Mouse (Mus musculus): ENCODE data around the gene Galr3. TPM values are rescaled to one million over a fixed set of nuclear protein-coding genes. Genes with fewer than 3 reads are reported as not detected.

Galr3 gene
- total RNA-seq (2014; rRNA removed) (0.47 and 1.2 TPM in 2 replicates), polyA plus RNA-seq (2015; fragmentation: Nextera tagmentation; extraction: Ambion mirVana) (0.20 and 0.25 TPM in 2 replicates)

GRCm38 (mm10) chr15:79041585-79041984, at the start of gene Galr3:
Gene Galr3, plus strand, starts transcription at chr15:79041885.
- Histone ChIP-seq H3K4me2 (ENCODE audit: low read depth, low read length) (peak within 1 kb of the TSS; percentile 77), H3K4me1 (ENCODE audit: insufficient read depth, low read length) (no peaks in the 10 kb centered on the region), H3K9ac (replicated peaks; ENCODE audit: low read length) (peak within 1 kb of the TSS; percentile 63), H3K36me3 (ENCODE audit: insufficient read depth, low read length) (no peaks in the 10 kb centered on the region), H3K27me3 (ENCODE audit: insufficient read depth, low read length) (peaks cover 13% of the 10 kb centered on the region; the same call in 1 of the 2 replicates), H3K4me3 (ENCODE audit: low read length) (peak within 1 kb of the TSS; percentile 52), H3K9me3 (ENCODE audit: low read length) (no peaks in the 10 kb centered on the region), H3K27ac (peak within 1 kb of the TSS; percentile 54; the same call in 1 of the 2 replicates)
- 74% methylated on average over 6 of the region's 6 CpGs for WGBS
- ATAC-seq (no peak), DNase-seq (ENCODE audit: low spot score) (no peak)
- no peak for TF ChIP-seq CTCF (IDR thresholded peaks at IDR 0.05; ENCODE audit: low read depth)

GRCm38 (mm10) chr15:78992235-78992634, 49.5 kb upstream of the Galr3 start:
- Histone ChIP-seq H3K9ac (replicated peaks; ENCODE audit: low read length) (no peak overlapping the region), H3K27me3 (ENCODE audit: insufficient read depth, low read length) (no peaks in the 10 kb centered on the region), H3K9me3 (ENCODE audit: low read length) (no peaks in the 10 kb centered on the region), H3K27ac (no peak overlapping the region), H3K4me2 (ENCODE audit: low read depth, low read length) (no peak overlapping the region), H3K4me3 (ENCODE audit: low read length) (no peak overlapping the region), H3K4me1 (ENCODE audit: insufficient read depth, low read length) (no peaks in the 10 kb centered on the region; the same call in 1 of the 2 replicates), H3K36me3 (ENCODE audit: insufficient read depth, low read length) (peaks cover 47% of the 10 kb centered on the region)
- no peak for ATAC-seq
- TF ChIP-seq CTCF (IDR thresholded peaks at IDR 0.05; ENCODE audit: low read depth): peak; percentile 46
- 91% methylated on average over 7 of the region's 7 CpGs for WGBS
- no peak for DNase-seq (ENCODE audit: low spot score)

- Histone ChIP-seq H3K36me3 (ENCODE audit: insufficient read depth, low read length) (peaks cover 47% of the 10 kb centered on the region), H3K27me3 (ENCODE audit: insufficient read depth, low read length) (no peaks in the 10 kb centered on the region), H3K4me1 (ENCODE audit: insufficient read depth, low read length) (no peaks in the 10 kb centered on the region; the same call in 1 of the 2 replicates), H3K9me3 (ENCODE audit: low read length) (no peaks in the 10 kb centered on the region), H3K9ac (replicated peaks; ENCODE audit: low read length) (no peak overlapping the region), H3K27ac (no peak overlapping the region), H3K4me2 (ENCODE audit: low read depth, low read length) (no peak overlapping the region), H3K4me3 (ENCODE audit: low read length) (no peak overlapping the region)
- no peak for ATAC-seq
- DNase-seq (ENCODE audit: low spot score): no peak
- no peak for TF ChIP-seq CTCF (IDR thresholded peaks at IDR 0.05; ENCODE audit: low read depth)
- 93% methylated on average over 24 of the region's 24 CpGs for WGBS
Observed at GRCm38 (mm10) chr15:78992925-78993324, 48.8 kb upstream of the Galr3 start.

- Histone ChIP-seq H3K4me1 (ENCODE audit: insufficient read depth, low read length) (no peaks in the 10 kb centered on the region), H3K27me3 (ENCODE audit: insufficient read depth, low read length) (no peaks in the 10 kb centered on the region), H3K27ac (no peak overlapping the region), H3K9ac (replicated peaks; ENCODE audit: low read length) (no peak overlapping the region), H3K4me3 (ENCODE audit: low read length) (no peak overlapping the region), H3K4me2 (ENCODE audit: low read depth, low read length) (no peak overlapping the region), H3K36me3 (ENCODE audit: insufficient read depth, low read length) (peaks cover 38% of the 10 kb centered on the region), H3K9me3 (ENCODE audit: low read length) (no peaks in the 10 kb centered on the region)
- 89% methylated on average over 4 of the region's 4 CpGs for WGBS
- TF ChIP-seq CTCF (IDR thresholded peaks at IDR 0.05; ENCODE audit: low read depth): no peak
- no peak for DNase-seq (ENCODE audit: low spot score)
- ATAC-seq: no peak
Observed at GRCm38 (mm10) chr15:78995916-78996315, 45.8 kb upstream of the Galr3 start.

- DNase-seq (ENCODE audit: low spot score) (no peak), ATAC-seq (no peak)
- no peak overlapping the region for H3K4me3 ChIP-seq (ENCODE audit: low read length)
- no peaks in the 10 kb centered on the region for H3K9me3 ChIP-seq (ENCODE audit: low read length)
- no peak overlapping the region for H3K27ac ChIP-seq
- no peak for TF ChIP-seq CTCF (IDR thresholded peaks at IDR 0.05; ENCODE audit: low read depth)
- 91% methylated on average over 3 of the region's 3 CpGs for WGBS
- H3K4me1 ChIP-seq (ENCODE audit: insufficient read depth, low read length): no peaks in the 10 kb centered on the region
- H3K27me3 ChIP-seq (ENCODE audit: insufficient read depth, low read length): no peaks in the 10 kb centered on the region
- peaks cover 31% of the 10 kb centered on the region; the same call in 1 of the 2 replicates for H3K36me3 ChIP-seq (ENCODE audit: insufficient read depth, low read length)
- no peak overlapping the region for H3K4me2 ChIP-seq (ENCODE audit: low read depth, low read length)
- no peak overlapping the region for H3K9ac ChIP-seq (replicated peaks; ENCODE audit: low read length)
Observed at GRCm38 (mm10) chr15:78996663-78997062, 45.0 kb upstream of the Galr3 start.

GRCm38 (mm10) chr15:78998348-78998747, 43.3 kb upstream of the Galr3 start:
- WGBS: 74% methylated on average over 8 of the region's 8 CpGs
- no peaks in the 10 kb centered on the region for H3K9me3 ChIP-seq (ENCODE audit: low read length)
- H3K4me3 ChIP-seq (ENCODE audit: low read length): no peak overlapping the region
- no peak overlapping the region for H3K27ac ChIP-seq
- H3K4me2 ChIP-seq (ENCODE audit: low read depth, low read length): no peak overlapping the region
- DNase-seq (ENCODE audit: low spot score): no peak
- H3K9ac ChIP-seq (replicated peaks; ENCODE audit: low read length): no peak overlapping the region
- no peaks in the 10 kb centered on the region for H3K4me1 ChIP-seq (ENCODE audit: insufficient read depth, low read length)
- no peak for ATAC-seq
- peaks cover 18% of the 10 kb centered on the region; the same call in 1 of the 2 replicates for H3K36me3 ChIP-seq (ENCODE audit: insufficient read depth, low read length)
- TF ChIP-seq CTCF (IDR thresholded peaks at IDR 0.05; ENCODE audit: low read depth): no peak
- H3K27me3 ChIP-seq (ENCODE audit: insufficient read depth, low read length): no peaks in the 10 kb centered on the region

GRCm38 (mm10) chr15:78999586-78999985, 42.1 kb upstream of the Galr3 start:
- 0 out of 2 replicates have a peak, but pooled peaks have one; percentile 28 for ATAC-seq
- no peaks in the 10 kb centered on the region for H3K27me3 ChIP-seq (ENCODE audit: insufficient read depth, low read length)
- 0 out of 2 replicates have a peak, but pooled peaks cover 11% of the 10 kb centered on the region for H3K36me3 ChIP-seq (ENCODE audit: insufficient read depth, low read length)
- no peak overlapping the region for H3K9ac ChIP-seq (replicated peaks; ENCODE audit: low read length)
- no peak overlapping the region for H3K4me3 ChIP-seq (ENCODE audit: low read length)
- H3K4me1 ChIP-seq (ENCODE audit: insufficient read depth, low read length): no peaks in the 10 kb centered on the region
- TF ChIP-seq CTCF (IDR thresholded peaks at IDR 0.05; ENCODE audit: low read depth): no peak
- no peak overlapping the region for H3K27ac ChIP-seq
- no peak for DNase-seq (ENCODE audit: low spot score)
- H3K9me3 ChIP-seq (ENCODE audit: low read length): no peaks in the 10 kb centered on the region
- no peak overlapping the region for H3K4me2 ChIP-seq (ENCODE audit: low read depth, low read length)
- WGBS: 72% methylated on average over 11 of the region's 11 CpGs
